Mouse (Mus musculus) heart, embryonic 14.5 days (tissue): ENCODE results near the gene Ankrd39. TPM values are rescaled to one million over a fixed set of nuclear protein-coding genes. Genes with fewer than 3 reads are reported as not detected.
A peak's percentile ranks its signal among the peaks of the same experiment; 100 is the strongest.

Source experiments
- ATAC-seq: fragments of 200-750 bp; cut with Nextera tagmentation; 2 replicates; pipeline ENCODE4 v1.8.0; 2017; ENCODE audit warnings: low read depth, moderate TSS enrichment; ENCODE audit not compliant: insufficient number of reproducible peaks, insufficient read depth, low FRiP score
- H3K27ac ChIP-seq, 2 experiments: fragments of 200-500 bp in 1 of 2; fragments of 300-500 bp in 1 of 2; sonication (generic) in 1 of 2; replicated peaks in 1 of 2; 2 replicates each; pipeline ENCODE4 v1.5.1; 2012 to 2014; ENCODE audit warnings: low read depth in 2 of 2, low read length in 2 of 2, control low read depth in 1 of 2, mild to moderate bottlenecking in 1 of 2, mixed read lengths in 1 of 2; ENCODE audit not compliant: control insufficient read depth in 1 of 2, insufficient read depth in 1 of 2
- H3K27me3 ChIP-seq: fragments of 300-500 bp; sonication (generic); 2 replicates; pipeline ENCODE4 v1.6.1; 2014; ENCODE audit warnings: mild to moderate bottlenecking, low read length, control low read depth; ENCODE audit not compliant: control insufficient read depth, insufficient read depth
- H3K36me3 ChIP-seq: fragments of 300-500 bp; sonication (generic); 2 replicates; pipeline ENCODE4 v1.6.1; 2014; ENCODE audit warnings: mild to moderate bottlenecking, control low read depth, low read length, mixed read lengths; ENCODE audit not compliant: control insufficient read depth, insufficient read depth
- H3K4me1 ChIP-seq, 2 experiments: fragments of 200-500 bp in 1 of 2; fragments of 300-500 bp in 1 of 2; sonication (generic) in 1 of 2; 2 replicates each; pipeline ENCODE4 v1.6.1; 2012 to 2014; ENCODE audit warnings: low read length in 2 of 2, control low read depth in 1 of 2, mixed read lengths in 1 of 2; ENCODE audit not compliant: control insufficient read depth in 2 of 2, insufficient read depth in 2 of 2
- H3K4me2 ChIP-seq: fragments of 300-500 bp; sonication (generic); 2 replicates; pipeline ENCODE4 v1.6.1; 2014; ENCODE audit warnings: mild to moderate bottlenecking, low read length
- H3K4me3 ChIP-seq, 2 experiments: fragments of 200-500 bp in 1 of 2; fragments of 300-500 bp in 1 of 2; sonication (generic) in 1 of 2; 2 replicates each; pipeline ENCODE4 v1.5.1; 2012 to 2014; ENCODE audit warnings: low read length in 2 of 2, mild to moderate bottlenecking in 2 of 2, control low read depth in 1 of 2, low read depth in 1 of 2, moderate library complexity in 1 of 2; ENCODE audit not compliant: control insufficient read depth in 1 of 2, insufficient read depth in 1 of 2
- H3K9ac ChIP-seq: fragments of 300-500 bp; sonication (generic); 2 replicates; pipeline ENCODE4 v1.6.1; 2014; ENCODE audit warnings: mild to moderate bottlenecking, low read length
- H3K9me3 ChIP-seq: fragments of 300-500 bp; sonication (generic); 2 replicates; pipeline ENCODE4 v1.6.1; 2016; ENCODE audit warnings: low read length, control low read depth; ENCODE audit not compliant: control insufficient read depth
- WGBS: fragments of 180-500 bp; shearing (Covaris S2); extraction: QIAGEN DNeasy Blood & Tissue Kit; methylation state at CpG from one replicate; pipeline ENCODE4 v1.1.7; 2014; 5-methylcytosine and 5-hydroxymethylcytosine counted together
- polyA plus RNA-seq: library from polyadenylated mRNA; unstranded; fragments of >200 nt; fragmentation: Nextera tagmentation; extraction: Ambion mirVana; gene quantifications from 2 replicates; pipeline ENCODE4 v1.2.1, GENCODE M21; 2014

The Ankrd39 gene
- polyA plus RNA-seq, 1 experiment from 2014 or later = 27.2 TPM

DNA sequence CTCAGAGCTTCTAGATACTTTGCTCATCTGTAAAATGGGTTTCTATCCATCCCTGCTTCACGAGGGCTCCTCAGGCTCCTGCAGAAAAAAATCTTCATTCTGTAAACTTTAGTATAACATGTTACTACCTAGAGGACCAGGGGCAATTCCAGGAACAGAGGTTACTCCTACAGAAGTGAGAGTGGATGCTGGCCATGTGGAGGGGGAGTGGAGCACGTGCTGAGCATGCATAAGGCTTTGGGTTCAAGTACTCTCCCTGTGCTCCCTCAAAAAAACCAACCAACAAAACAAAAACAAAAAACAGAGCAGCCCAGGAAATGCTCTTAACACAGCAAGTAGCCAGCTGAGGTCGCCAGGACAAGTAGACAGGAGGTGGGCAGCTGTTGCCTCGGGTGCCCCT is 16.4 kb upstream of the Ankrd39 start:
- 75% methylated on average over 4 of the region's 4 CpGs for WGBS
- Histone ChIP-seq H3K9me3 (no peaks in the 10 kb centered on the region), H3K9ac (no peak overlapping the region), H3K4me2 (no peak overlapping the region), H3K4me3 (no peak overlapping the region), H3K4me1 (peaks cover 40 to 48% of the 10 kb centered on the region in 2 experiments), H3K27me3 (no peaks in the 10 kb centered on the region), H3K36me3 (no peaks in the 10 kb centered on the region), H3K27ac (no peak overlapping the region)
- ATAC-seq = no peak

DNA sequence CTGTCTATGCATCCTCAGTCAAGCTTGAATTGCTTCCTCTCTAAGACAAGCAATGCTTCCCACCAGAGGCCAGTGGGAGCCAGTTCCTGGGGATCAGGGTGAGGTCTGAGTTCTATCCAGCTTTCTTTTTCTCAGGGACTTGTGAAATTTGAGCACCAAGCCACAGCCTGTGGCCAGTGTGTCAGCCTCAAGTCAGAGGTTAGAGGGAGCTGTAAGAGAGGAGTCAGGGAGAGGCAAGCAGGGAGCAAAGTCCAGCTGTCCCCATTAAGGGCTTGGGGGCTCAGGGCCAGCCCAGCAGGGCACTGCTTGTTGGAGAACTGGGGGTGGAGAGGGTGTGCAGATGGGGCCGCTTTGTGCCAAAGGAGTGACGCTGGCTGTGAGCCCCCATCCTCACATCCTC is 16.0 kb upstream of the Ankrd39 start:
- Histone ChIP-seq H3K4me1 (peaks cover 39 to 48% of the 10 kb centered on the region in 2 experiments), H3K4me3 (no peak overlapping the region), H3K9me3 (no peaks in the 10 kb centered on the region), H3K36me3 (no peaks in the 10 kb centered on the region), H3K27me3 (no peaks in the 10 kb centered on the region), H3K9ac (no peak overlapping the region), H3K27ac (no peak overlapping the region), H3K4me2 (no peak overlapping the region)
- ATAC-seq = no peak
- 69% methylated on average over 2 of the region's 2 CpGs for WGBS

DNA sequence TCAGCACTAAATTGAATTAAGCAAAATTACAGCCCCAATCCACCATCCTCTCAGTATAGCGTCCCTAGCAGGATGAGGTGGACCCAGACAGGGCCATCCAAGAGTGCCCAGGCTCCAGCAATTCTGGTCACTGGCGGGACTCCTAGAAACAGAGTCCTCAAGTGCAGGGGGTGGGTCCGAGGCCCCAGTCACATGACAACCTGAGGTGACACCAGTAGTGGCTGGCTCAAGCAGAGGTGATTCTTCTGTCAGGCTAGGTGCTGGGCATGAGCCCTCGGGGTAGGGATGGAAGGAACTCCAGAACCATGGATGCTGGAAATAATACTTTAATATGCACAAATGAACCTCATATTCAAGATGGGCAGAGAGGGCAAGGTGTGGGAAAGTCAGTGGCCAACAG is 15.1 kb upstream of the Ankrd39 start:
- H3K4me2 ChIP-seq = no peak overlapping the region
- no peak overlapping the region for H3K27ac ChIP-seq
- 48% methylated on average over 4 of the region's 4 CpGs for WGBS
- H3K9ac ChIP-seq = no peak overlapping the region
- H3K36me3 ChIP-seq = no peaks in the 10 kb centered on the region
- no peak overlapping the region for H3K4me3 ChIP-seq
- no peaks in the 10 kb centered on the region for H3K27me3 ChIP-seq
- no peak for ATAC-seq
- H3K9me3 ChIP-seq = no peaks in the 10 kb centered on the region
- H3K4me1 ChIP-seq = peaks cover 35 to 45% of the 10 kb centered on the region in 2 experiments

DNA sequence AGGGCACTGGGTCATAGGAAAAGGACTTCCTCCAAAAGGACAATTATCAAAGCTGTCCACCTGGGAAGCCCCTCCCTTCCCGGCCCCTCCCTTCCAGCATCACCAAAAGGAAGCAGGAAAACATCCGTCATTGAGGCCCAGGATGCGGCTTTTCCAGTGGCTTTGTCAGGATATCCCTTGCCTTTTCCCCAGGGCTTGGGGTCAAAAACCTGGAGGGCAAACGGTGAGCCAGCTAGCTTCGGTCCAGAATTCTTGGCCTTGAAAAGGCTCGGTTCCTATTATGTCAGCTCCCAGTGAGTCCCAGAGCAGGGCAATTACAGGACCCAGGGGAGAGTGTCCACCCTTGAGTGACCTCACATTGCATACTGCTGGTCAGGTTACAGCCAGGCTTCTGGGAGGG is 13.7 kb upstream of the Ankrd39 start:
- Histone ChIP-seq H3K36me3 (no peaks in the 10 kb centered on the region), H3K4me3 (no peak overlapping the region), H3K27me3 (no peaks in the 10 kb centered on the region), H3K9ac (no peak overlapping the region), H3K27ac (no peak overlapping the region), H3K9me3 (no peaks in the 10 kb centered on the region), H3K4me2 (no peak overlapping the region), H3K4me1 (peaks cover 37 to 44% of the 10 kb centered on the region in 2 experiments)
- ATAC-seq = no peak
- 50% methylated on average over 6 of the region's 6 CpGs for WGBS

DNA sequence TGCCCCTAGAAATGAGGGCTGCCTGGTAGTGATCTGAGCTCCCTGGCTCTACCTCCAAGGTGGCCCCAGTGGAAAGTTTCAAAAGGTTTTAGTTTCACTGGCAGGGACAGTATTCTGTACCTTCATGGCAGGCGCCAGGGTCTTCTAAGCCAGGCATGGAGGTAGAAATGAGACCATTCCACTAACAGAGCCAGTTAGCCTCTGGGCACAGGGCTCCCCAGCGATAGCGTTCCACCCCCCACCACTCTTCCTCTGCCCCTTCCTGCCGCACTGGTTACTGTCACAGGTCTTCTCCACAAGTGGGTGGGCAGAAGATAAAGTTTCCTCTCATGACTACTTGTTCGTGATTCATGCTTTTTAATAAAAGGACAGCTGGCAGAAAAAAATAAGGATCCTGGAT is 12.6 kb upstream of the Ankrd39 start:
- Histone ChIP-seq H3K36me3 (peaks cover 6% of the 10 kb centered on the region), H3K9ac (peak overlapping the region; percentile 35; the same call in 1 of the 2 replicates), H3K9me3 (no peaks in the 10 kb centered on the region), H3K27me3 (no peaks in the 10 kb centered on the region), H3K4me1 (peaks cover 47 to 54% of the 10 kb centered on the region in 2 experiments), H3K4me2 (0 out of 2 replicates have a peak overlapping the region, but pooled peaks have one; percentile 6), H3K4me3 (no peak overlapping the region), H3K27ac (peak overlapping the region in 1 of 2 experiments; percentile 38; a peak in 1 of 4 replicates)
- no peak for ATAC-seq
- WGBS = 53% methylated on average over 5 of the region's 5 CpGs

DNA sequence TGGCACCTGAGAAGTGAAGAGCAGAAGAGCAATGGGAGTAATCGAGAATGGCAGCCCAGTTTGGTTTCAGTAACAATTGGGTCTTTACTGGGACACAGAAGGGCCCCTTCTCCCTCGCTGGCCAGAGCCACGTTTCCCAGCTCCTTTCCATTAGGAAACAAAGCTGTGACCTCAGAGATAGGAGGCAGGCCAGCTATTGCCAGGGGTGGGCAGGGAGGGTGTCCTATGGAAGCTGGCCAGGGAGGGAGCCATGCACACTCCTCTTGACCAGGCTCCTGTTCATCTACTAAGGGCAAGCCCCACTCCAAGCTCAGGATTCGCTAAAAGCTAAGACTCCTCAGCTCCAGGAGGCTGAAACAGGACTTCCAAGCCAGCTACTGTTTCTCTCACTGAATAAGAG is 12.0 kb upstream of the Ankrd39 start:
- Histone ChIP-seq H3K4me3 (peak overlapping the region in 1 of 2 experiments; percentile 83; a peak in 1 of 4 replicates), H3K4me2 (peak overlapping the region; percentile 79), H3K4me1 (peaks cover 52% of the 10 kb centered on the region in 2 experiments), H3K27ac (peak overlapping the region; percentile 48 to 95; a peak in 2 of 4 replicates), H3K36me3 (peaks cover 13% of the 10 kb centered on the region), H3K27me3 (no peaks in the 10 kb centered on the region), H3K9me3 (no peaks in the 10 kb centered on the region), H3K9ac (peak overlapping the region; percentile 96)
- WGBS = 5% methylated on average over 4 of the region's 4 CpGs
- no peak for ATAC-seq

DNA sequence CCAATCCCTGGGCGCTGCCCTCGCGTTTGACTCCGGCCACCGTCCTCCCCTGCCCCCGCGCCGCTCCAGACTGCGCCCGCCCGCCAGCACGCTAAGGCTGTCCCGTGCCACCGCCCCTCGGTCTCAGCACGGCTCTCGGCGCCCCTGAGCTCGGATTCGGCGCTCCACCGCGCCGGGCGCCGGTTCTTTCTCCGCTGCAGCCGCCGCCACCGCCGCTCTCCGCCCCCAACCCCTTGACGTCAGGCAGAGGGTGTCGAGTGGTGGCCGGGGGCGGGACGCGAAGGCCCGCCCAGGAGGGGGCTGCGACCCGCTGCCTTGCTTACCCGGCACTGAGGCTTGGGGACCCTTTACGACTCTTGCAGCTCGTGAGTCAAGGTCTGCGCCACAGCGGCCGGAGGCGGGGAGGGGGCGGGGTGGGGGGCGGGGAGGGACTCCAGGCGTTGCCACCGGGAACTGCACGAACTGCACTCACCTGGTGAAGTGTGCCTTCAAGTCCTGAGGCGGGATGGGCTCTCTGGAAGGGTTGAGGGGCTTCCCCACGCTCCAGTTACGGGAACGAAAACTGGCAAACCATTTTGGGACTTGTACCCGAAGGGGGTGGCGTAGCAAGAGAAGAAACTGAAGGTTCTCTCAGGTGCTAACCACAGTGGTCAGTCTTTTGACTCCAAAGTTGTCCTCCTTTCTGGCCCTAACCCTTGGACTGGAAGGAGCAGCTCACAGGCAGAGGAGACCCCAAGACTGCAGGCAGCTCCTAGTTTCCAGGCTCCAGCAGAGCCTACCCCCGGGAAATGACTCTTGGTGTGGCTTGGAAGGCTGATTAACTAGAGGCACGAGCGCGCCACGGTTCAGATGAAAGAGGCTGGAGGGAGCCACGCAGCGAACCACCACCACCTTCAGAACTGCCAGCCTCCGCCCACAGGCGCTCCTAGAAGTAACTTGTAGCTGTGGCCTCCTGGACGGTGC is 11.1 kb upstream of the Ankrd39 start, which contains the start of gene Sema4c:
Sema4c (minus strand) TSS at position 319 of the 963 bp plus-strand sequence.
- H3K4me1 ChIP-seq = peaks cover 49 to 51% of the 10 kb centered on the region in 2 experiments
- peak within 1 kb of the TSS; percentile 78 to 83 for H3K4me3 ChIP-seq
- H3K27ac ChIP-seq = peak within 1 kb of the TSS; percentile 95
- H3K9ac ChIP-seq = peak within 1 kb of the TSS; percentile 96
- H3K36me3 ChIP-seq = peaks cover 22% of the 10 kb centered on the region
- no peaks in the 10 kb centered on the region for H3K27me3 ChIP-seq
- H3K4me2 ChIP-seq = peak within 1 kb of the TSS; percentile 79
- WGBS = 2% methylated on average over 66 of the region's 69 CpGs
- no peaks in the 10 kb centered on the region for H3K9me3 ChIP-seq
- peak; percentile 41 for ATAC-seq
